Mouse (Mus musculus) ES-Bruce4 (cell line): ENCODE results near the gene Gper1. TPM values are rescaled to one million over a fixed set of nuclear protein-coding genes. Genes with fewer than 3 reads are reported as not detected.

Source experiments
- H3K27ac ChIP-seq: 2 replicates; pipeline ENCODE4 v1.5.1; 2012; ENCODE audit warnings: low read length, inconsistent platforms; ENCODE audit not compliant: insufficient read depth
- H3K27me3 ChIP-seq: 2 replicates; pipeline ENCODE4 v1.6.1; 2012; ENCODE audit warnings: mild to moderate bottlenecking, low read length, inconsistent platforms; ENCODE audit not compliant: control insufficient read depth, poor library complexity, insufficient read depth, severe bottlenecking
- H3K36me3 ChIP-seq: 2 replicates; pipeline ENCODE4 v1.6.1; 2012; ENCODE audit warnings: inconsistent platforms, mild to moderate bottlenecking, low read length, moderate library complexity; ENCODE audit not compliant: control insufficient read depth, poor library complexity, insufficient read depth, severe bottlenecking
- H3K4me1 ChIP-seq: one replicate; pipeline ENCODE4 v1.8.1; 2011; ENCODE audit warnings: low read length; ENCODE audit not compliant: control insufficient read depth, insufficient read depth
- H3K4me3 ChIP-seq: 2 replicates; pipeline ENCODE4 v1.5.1; 2011; ENCODE audit warnings: low read depth, mild to moderate bottlenecking, low read length
- H3K9ac ChIP-seq: 2 replicates; pipeline ENCODE4 v1.6.1; 2012; ENCODE audit warnings: low read depth, mild to moderate bottlenecking, inconsistent platforms; ENCODE audit not compliant: poor library complexity, severe bottlenecking
- H3K9me3 ChIP-seq: replicated peaks from 2 replicates; pipeline ENCODE4 v1.6.1; 2012; ENCODE audit warnings: mild to moderate bottlenecking, low read length, inconsistent platforms; ENCODE audit not compliant: control insufficient read depth, poor library complexity, insufficient read depth, severe bottlenecking
- CTCF ChIP-seq: IDR thresholded peaks from one replicate; pipeline ENCODE4 v1.8.1; 2011; ENCODE audit warnings: low read depth, low read length
- EP300 ChIP-seq: IDR thresholded peaks from 2 replicates; pipeline ENCODE4 v1.6.1; 2011; ENCODE audit warnings: low read depth, low read length; ENCODE audit not compliant: insufficient read depth
- POLR2A ChIP-seq: IDR thresholded peaks from one replicate; pipeline ENCODE4 v1.8.1; 2011; ENCODE audit warnings: low read length; ENCODE audit not compliant: insufficient read depth
- polyA plus RNA-seq: library from polyadenylated mRNA; stranded (reverse); fragments of >200 nt; gene quantifications from 2 replicates; pipeline ENCODE4 v1.2.4, GENCODE M21; 2011; ENCODE audit warnings: low read depth; ENCODE audit not compliant: missing spikeins, insufficient read depth, insufficient read length

Gene Gper1
- polyA plus RNA-seq, 1 experiment = not detected

DNA sequence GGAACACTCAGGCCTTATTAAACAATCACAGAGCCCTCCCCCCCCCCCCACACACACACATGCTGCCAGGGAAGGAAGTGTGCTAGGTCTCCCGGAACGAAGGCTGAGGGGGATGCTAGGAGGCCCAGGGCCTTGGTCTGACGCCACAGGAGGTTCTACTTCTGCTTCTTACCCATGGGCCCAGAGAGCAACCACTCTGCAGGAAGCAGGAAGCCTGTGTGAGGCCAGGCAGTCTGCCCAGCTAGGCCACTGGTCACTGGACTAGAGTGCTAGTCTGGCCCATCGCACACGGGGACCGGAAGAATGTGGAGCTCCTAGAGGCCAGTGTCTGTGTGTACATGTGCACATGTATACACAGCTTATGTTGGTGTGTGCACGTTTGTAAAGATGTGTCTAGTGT, 14.4 kb upstream of the Gper1 start:
- Histone ChIP-seq H3K4me1 (no peaks in the 10 kb centered on the region), H3K4me3 (no peak overlapping the region), H3K9ac (no peak overlapping the region), H3K36me3 (no peaks in the 10 kb centered on the region), H3K27me3 (no peaks in the 10 kb centered on the region), H3K9me3 (no peaks in the 10 kb centered on the region), H3K27ac (no peak overlapping the region)
- TF ChIP-seq EP300 (no peak), CTCF (no peak), POLR2A (no peak)

DNA sequence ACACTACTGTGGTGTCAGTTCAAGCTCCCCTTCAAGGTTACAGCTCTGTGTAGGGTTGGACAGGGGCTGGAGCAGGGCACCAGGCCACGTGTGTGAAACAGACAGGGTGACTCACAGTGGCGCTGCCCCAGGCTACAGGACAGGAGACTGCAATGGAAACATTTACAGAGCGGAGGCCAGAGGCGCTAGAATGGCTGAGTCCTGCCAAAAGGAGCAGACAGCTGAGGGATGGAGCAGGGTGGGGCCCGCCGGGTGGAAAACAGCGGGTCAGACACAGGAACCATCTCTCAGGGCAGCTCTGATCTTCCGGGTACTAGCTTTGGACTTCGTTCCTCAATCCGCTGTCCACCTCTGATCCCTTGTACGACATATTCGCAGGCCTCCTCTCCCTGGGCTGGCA, 13.5 kb upstream of the Gper1 start:
- no peaks in the 10 kb centered on the region for H3K4me1 ChIP-seq
- no peak overlapping the region for H3K4me3 ChIP-seq
- TF ChIP-seq CTCF (no peak), POLR2A (no peak), EP300 (no peak)
- H3K27me3 ChIP-seq = no peaks in the 10 kb centered on the region
- H3K9me3 ChIP-seq = no peaks in the 10 kb centered on the region
- H3K27ac ChIP-seq = no peak overlapping the region
- H3K36me3 ChIP-seq = no peaks in the 10 kb centered on the region
- no peak overlapping the region for H3K9ac ChIP-seq

DNA sequence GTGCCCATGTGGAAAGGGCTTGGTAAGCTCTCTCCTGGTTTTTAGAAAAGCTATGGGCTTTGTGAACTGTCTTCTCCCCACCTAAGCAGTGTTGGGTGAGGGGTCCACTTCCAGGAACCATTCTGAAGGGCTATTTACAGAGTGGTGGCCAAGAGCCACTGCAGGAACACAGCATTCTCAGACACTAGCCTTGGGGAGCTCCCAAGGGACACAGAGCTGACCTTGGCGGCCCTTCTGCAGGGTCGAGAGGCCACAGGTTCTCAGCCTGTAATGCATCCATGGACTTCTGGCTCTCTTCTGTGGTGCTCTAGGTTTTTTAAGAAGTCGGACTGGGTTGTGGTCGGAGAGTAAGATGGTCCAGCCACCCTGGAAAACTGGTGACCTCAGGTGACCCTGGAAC, 12.9 kb upstream of the Gper1 start:
- no peak overlapping the region for H3K9ac ChIP-seq
- H3K9me3 ChIP-seq = no peaks in the 10 kb centered on the region
- H3K27ac ChIP-seq = no peak overlapping the region
- H3K27me3 ChIP-seq = no peaks in the 10 kb centered on the region
- no peak for TF ChIP-seq CTCF
- no peak for TF ChIP-seq EP300
- no peak for TF ChIP-seq POLR2A
- no peaks in the 10 kb centered on the region for H3K36me3 ChIP-seq
- H3K4me3 ChIP-seq = no peak overlapping the region
- H3K4me1 ChIP-seq = no peaks in the 10 kb centered on the region

DNA sequence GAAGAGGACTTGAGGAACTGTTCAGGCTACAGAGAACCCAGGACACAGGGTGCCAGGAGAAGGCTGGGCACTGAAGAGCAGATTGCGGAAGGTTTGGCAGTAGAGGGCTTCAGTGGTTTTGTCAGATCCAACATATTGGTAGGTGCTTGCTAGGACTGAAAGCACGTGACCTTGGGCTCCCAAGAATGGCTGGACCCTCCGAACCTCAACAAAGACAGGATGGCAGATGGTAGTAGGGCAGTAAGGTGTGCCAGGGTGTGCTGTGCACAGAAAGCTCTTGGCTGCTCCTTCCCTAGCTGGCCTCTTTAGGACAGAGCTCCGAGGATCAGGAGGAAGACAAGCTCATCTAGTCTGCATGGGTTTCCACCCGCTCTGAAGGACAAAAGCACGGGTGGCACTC, 11.8 kb upstream of the Gper1 start:
- H3K36me3 ChIP-seq = no peaks in the 10 kb centered on the region
- no peaks in the 10 kb centered on the region for H3K4me1 ChIP-seq
- no peak overlapping the region for H3K9ac ChIP-seq
- H3K4me3 ChIP-seq = no peak overlapping the region
- H3K27me3 ChIP-seq = no peaks in the 10 kb centered on the region
- H3K9me3 ChIP-seq = no peaks in the 10 kb centered on the region
- H3K27ac ChIP-seq = no peak overlapping the region
- TF ChIP-seq CTCF (no peak), POLR2A (no peak), EP300 (no peak)

DNA sequence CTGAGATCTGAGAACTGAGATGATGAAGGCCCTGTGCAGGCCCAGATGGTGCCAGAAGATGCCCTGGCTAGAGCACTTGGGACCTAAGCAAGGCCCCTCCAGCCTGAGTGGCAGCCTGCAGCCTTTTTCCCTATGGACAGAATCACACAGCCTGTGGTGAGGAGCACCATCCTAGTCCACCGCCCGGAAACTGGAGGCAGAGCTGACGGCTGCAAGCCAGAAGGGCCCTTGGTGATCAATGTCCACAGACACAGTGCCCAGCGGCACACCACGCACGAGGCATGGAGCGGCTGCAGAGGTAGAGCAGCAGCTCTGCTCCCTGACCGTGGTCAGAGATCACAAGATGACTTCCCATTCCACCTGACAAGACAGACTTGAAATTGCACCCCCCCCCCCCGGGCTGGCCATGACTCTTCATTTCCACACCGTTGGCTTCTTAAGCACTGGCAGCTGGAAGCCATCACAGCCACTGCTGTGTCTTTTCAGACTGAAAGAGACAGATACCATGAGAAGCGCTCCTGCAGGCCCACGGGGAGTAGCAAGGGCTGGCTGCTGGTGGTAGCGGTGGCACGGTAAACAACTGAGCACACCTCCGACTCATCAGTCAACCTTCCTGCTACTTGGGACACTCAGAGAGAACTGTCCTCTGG, 11.2 kb upstream of the Gper1 start:
- Histone ChIP-seq H3K4me3 (no peak overlapping the region), H3K9ac (no peak overlapping the region), H3K27me3 (no peaks in the 10 kb centered on the region), H3K36me3 (no peaks in the 10 kb centered on the region), H3K9me3 (no peaks in the 10 kb centered on the region), H3K27ac (no peak overlapping the region), H3K4me1 (no peaks in the 10 kb centered on the region)
- TF ChIP-seq CTCF (no peak), EP300 (no peak), POLR2A (no peak)

DNA sequence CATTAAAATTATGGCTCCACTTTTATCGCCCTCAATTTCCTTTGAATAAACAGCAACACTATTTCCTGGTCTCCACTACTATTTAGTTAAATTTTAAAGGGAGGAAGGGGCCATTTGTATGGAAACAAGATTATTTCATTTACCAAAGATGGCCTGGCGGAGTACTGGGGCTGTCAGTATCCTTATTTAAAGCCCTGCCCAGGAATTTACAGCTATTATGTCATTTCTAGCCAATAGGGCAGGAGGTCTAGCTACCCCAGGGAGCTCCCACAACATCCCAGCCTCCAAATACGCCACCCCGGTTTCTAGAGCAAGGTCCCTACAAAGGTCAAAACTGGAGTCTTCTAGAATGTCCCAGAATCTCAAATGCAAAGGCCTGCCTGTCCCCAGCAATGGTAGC, 9.4 kb upstream of the Gper1 start:
- H3K4me1 ChIP-seq = no peaks in the 10 kb centered on the region
- H3K9me3 ChIP-seq = no peaks in the 10 kb centered on the region
- no peak overlapping the region for H3K27ac ChIP-seq
- H3K36me3 ChIP-seq = no peaks in the 10 kb centered on the region
- no peak overlapping the region for H3K9ac ChIP-seq
- H3K4me3 ChIP-seq = no peak overlapping the region
- H3K27me3 ChIP-seq = no peaks in the 10 kb centered on the region
- TF ChIP-seq CTCF (no peak), EP300 (no peak), POLR2A (no peak)
